Mouse (Mus musculus) thymus, postnatal 0 days (tissue): ENCODE measurements at regions not wholly inside any gene's neighbourhood (a gene's known extent, or its start where the extent isn't known, plus 50 kb on each side); places are given as distances from the start of the nearest gene placed in this dataset.

Experiments used
- DNase-seq: peaks from one replicate; pipeline ENCODE4 v3.0.0-alpha.2; 2015; ENCODE audit warnings: low spot score

GRCm38 (mm10) chr10:117516510-117516909 is 112.8 kb upstream of the Cpm start:
- DNase-seq = no peak

GRCm38 (mm10) chr10:117515777-117516501 is 113.4 kb upstream of the Cpm start:
- peak; percentile 23 for DNase-seq

- DNase-seq = no peak
Measured at GRCm38 (mm10) chr10:117515039-117515438, 114.3 kb upstream of the Cpm start.

- no peak for DNase-seq
Measured at GRCm38 (mm10) chr10:117513925-117514546, 115.3 kb upstream of the Cpm start.

- no peak for DNase-seq
Measured at GRCm38 (mm10) chr10:117512424-117513257, 116.7 kb upstream of the Cpm start.

- DNase-seq = no peak
Measured at GRCm38 (mm10) chr10:117511483-117512406, 117.6 kb upstream of the Cpm start.

GRCm38 (mm10) chr10:117510529-117511482 is 118.5 kb upstream of the Cpm start:
- no peak for DNase-seq

- DNase-seq = no peak
Measured at GRCm38 (mm10) chr10:117510224-117510486, 119.1 kb upstream of the Cpm start.

- DNase-seq = no peak
Measured at GRCm38 (mm10) chr10:117509431-117510223, 119.7 kb upstream of the Cpm start.

- DNase-seq = no peak
Measured at GRCm38 (mm10) chr10:117506252-117506992, 122.9 kb upstream of the Cpm start.

GRCm38 (mm10) chr10:117505529-117505928 is 123.8 kb upstream of the Cpm start:
- DNase-seq = no peak

- no peak for DNase-seq
Measured at GRCm38 (mm10) chr10:117505057-117505456, 124.2 kb upstream of the Cpm start.

GRCm38 (mm10) chr10:117504267-117504902 is 124.6 kb upstream of the Cpsf6 start:
- no peak for DNase-seq

GRCm38 (mm10) chr10:117503222-117504184 is 123.7 kb upstream of the Cpsf6 start:
- no peak for DNase-seq

- no peak for DNase-seq
Measured at GRCm38 (mm10) chr10:117502731-117503130, 122.9 kb upstream of the Cpsf6 start.

GRCm38 (mm10) chr10:117502135-117502534 is 122.3 kb upstream of the Cpsf6 start:
- DNase-seq = no peak

GRCm38 (mm10) chr10:117501426-117501825 is 121.6 kb upstream of the Cpsf6 start:
- DNase-seq = no peak
